Mouse (Mus musculus) kidney, adult 2 months (tissue): Measurements from ENCODE around the gene Plekhm1. TPM values are rescaled to one million over a fixed set of nuclear protein-coding genes. Genes with fewer than 3 reads are reported as not detected.

ENCODE experiments used
- DNase-seq: peaks from one replicate; pipeline ENCODE4 v3.0.0; 2021
- H3K27ac ChIP-seq: fragments of 200-500 bp; 2 replicates; pipeline ENCODE4 v1.5.1; 2012; ENCODE audit warnings: low read depth, low read length, control low read depth, inconsistent platforms; ENCODE audit not compliant: insufficient read depth
- H3K27me3 ChIP-seq: fragments of 200-500 bp; replicated peaks from 2 replicates; pipeline ENCODE4 v1.6.1; 2012; ENCODE audit warnings: mild to moderate bottlenecking, moderate library complexity, low read length, inconsistent platforms; ENCODE audit not compliant: control insufficient read depth, insufficient read depth
- H3K36me3 ChIP-seq: fragments of 200-500 bp; 2 replicates; pipeline ENCODE4 v1.6.1; 2012; ENCODE audit warnings: mild to moderate bottlenecking, moderate library complexity, low read length, inconsistent platforms; ENCODE audit not compliant: control insufficient read depth, insufficient read depth
- H3K4me1 ChIP-seq: fragments of 200-500 bp; 2 replicates; pipeline ENCODE4 v1.6.1; 2011; ENCODE audit warnings: low read length; ENCODE audit not compliant: control insufficient read depth, insufficient read depth
- H3K4me3 ChIP-seq: fragments of 200-500 bp; 2 replicates; pipeline ENCODE4 v1.5.1; 2011; ENCODE audit warnings: mild to moderate bottlenecking, low read depth, low read length, control low read depth; ENCODE audit not compliant: insufficient read depth
- CTCF ChIP-seq: fragments of 200-500 bp; conservative IDR thresholded peaks from 2 replicates; pipeline ENCODE4 v1.5.1; 2011; ENCODE audit warnings: low read depth, mild to moderate bottlenecking, control low read depth, low read length, moderate library complexity, mixed read lengths; ENCODE audit not compliant: insufficient read depth, insufficient read length
- POLR2A ChIP-seq: fragments of 200-500 bp; IDR thresholded peaks from one replicate; pipeline ENCODE4 v1.6.1; 2011; ENCODE audit warnings: low read depth, low read length, control low read depth
- WGBS: fragments of 180-500 bp; shearing (Covaris S2); methylation state at CpG from one replicate; pipeline ENCODE4 v1.1.7; 2018; 5-methylcytosine and 5-hydroxymethylcytosine counted together
- polyA plus RNA-seq: library from polyadenylated mRNA; depleted of rRNA; stranded (reverse); fragments of >200 nt; gene quantifications from 2 replicates; pipeline ENCODE4 v1.2.3, GENCODE M21; 2012

Gene Plekhm1
- polyA plus RNA-seq, 1 experiment = 21.9 TPM

- WGBS = 68% methylated on average over 16 of the region's 16 CpGs
- DNase-seq = no peak
- Histone ChIP-seq H3K4me1 (peaks cover 20% of the 10 kb centered on the region), H3K4me3 (no peak overlapping the region), H3K36me3 (no peaks in the 10 kb centered on the region), H3K27ac (peak overlapping the region; percentile 78), H3K27me3 (no peaks in the 10 kb centered on the region)
- TF ChIP-seq CTCF (no peak), POLR2A (no peak)
Observed at GRCm38 (mm10) chr11:103356938-103357670, 55.4 kb downstream of the Plekhm1 start.

GRCm38 (mm10) chr11:103356032-103356571 lies 56.4 kb downstream of the Plekhm1 start:
- DNase-seq = peak; percentile 85
- peak overlapping the region; percentile 78 for H3K27ac ChIP-seq
- peak overlapping the region; percentile 49 for H3K4me3 ChIP-seq
- WGBS = 27% methylated on average over 11 of the region's 11 CpGs
- TF ChIP-seq CTCF (no peak), POLR2A (no peak)
- peaks cover 20% of the 10 kb centered on the region for H3K4me1 ChIP-seq
- H3K36me3 ChIP-seq = no peaks in the 10 kb centered on the region
- H3K27me3 ChIP-seq = no peaks in the 10 kb centered on the region

- H3K27me3 ChIP-seq = no peaks in the 10 kb centered on the region
- WGBS = 11% methylated on average over 11 of the region's 11 CpGs
- H3K4me3 ChIP-seq = peak overlapping the region; percentile 2; the same call in 1 of the 2 replicates
- H3K36me3 ChIP-seq = no peaks in the 10 kb centered on the region
- peak overlapping the region; percentile 66 for H3K27ac ChIP-seq
- TF ChIP-seq CTCF = no peak
- TF ChIP-seq POLR2A = no peak
- peaks cover 20% of the 10 kb centered on the region for H3K4me1 ChIP-seq
- DNase-seq = peak; percentile 90
Observed at GRCm38 (mm10) chr11:103355251-103355650, 57.2 kb downstream of the Plekhm1 start.

- WGBS = 64% methylated on average over 3 of the region's 3 CpGs
- TF ChIP-seq POLR2A = no peak
- no peak for TF ChIP-seq CTCF
- H3K36me3 ChIP-seq = no peaks in the 10 kb centered on the region
- H3K4me3 ChIP-seq = no peak overlapping the region
- no peaks in the 10 kb centered on the region for H3K27me3 ChIP-seq
- peaks cover 17% of the 10 kb centered on the region for H3K4me1 ChIP-seq
- no peak overlapping the region for H3K27ac ChIP-seq
- no peak for DNase-seq
Observed at GRCm38 (mm10) chr11:103354033-103354432, 58.5 kb downstream of the Plekhm1 start.

GRCm38 (mm10) chr11:103352239-103352814 lies 60.2 kb downstream of the Plekhm1 start:
- H3K4me3 ChIP-seq = no peak overlapping the region
- H3K4me1 ChIP-seq = peaks cover 22% of the 10 kb centered on the region
- no peak for DNase-seq
- no peaks in the 10 kb centered on the region for H3K27me3 ChIP-seq
- WGBS = 81% methylated on average over 5 of the region's 5 CpGs
- TF ChIP-seq POLR2A = no peak
- no peak for TF ChIP-seq CTCF
- no peak overlapping the region for H3K27ac ChIP-seq
- no peaks in the 10 kb centered on the region for H3K36me3 ChIP-seq

- no peak overlapping the region for H3K27ac ChIP-seq
- DNase-seq = no peak
- WGBS = 88% methylated on average over 12 of the region's 12 CpGs
- H3K27me3 ChIP-seq = no peaks in the 10 kb centered on the region
- peaks cover 19% of the 10 kb centered on the region for H3K4me1 ChIP-seq
- H3K36me3 ChIP-seq = no peaks in the 10 kb centered on the region
- H3K4me3 ChIP-seq = no peak overlapping the region
- TF ChIP-seq CTCF (no peak), POLR2A (no peak)
Observed at GRCm38 (mm10) chr11:103350711-103351315, 61.7 kb downstream of the Plekhm1 start.

GRCm38 (mm10) chr11:103349699-103350098 lies 62.8 kb downstream of the Plekhm1 start:
- H3K4me1 ChIP-seq = peaks cover 24% of the 10 kb centered on the region
- WGBS = 86% methylated on average over 2 of the region's 2 CpGs
- H3K27me3 ChIP-seq = no peaks in the 10 kb centered on the region
- H3K36me3 ChIP-seq = no peaks in the 10 kb centered on the region
- DNase-seq = no peak
- H3K27ac ChIP-seq = no peak overlapping the region
- TF ChIP-seq POLR2A (no peak), CTCF (0 out of 2 replicates have a peak, but pooled peaks have one; percentile 22)
- H3K4me3 ChIP-seq = no peak overlapping the region
